Mouse (Mus musculus) liver, embryonic 16.5 days (tissue): ENCODE data around the gene Slx1b. TPM values are rescaled to one million over a fixed set of nuclear protein-coding genes. Genes with fewer than 3 reads are reported as not detected.
A peak's percentile ranks its signal among the peaks of the same experiment; 100 is the strongest.

Experiments used
- ATAC-seq: fragments of 200-750 bp; cut with Nextera tagmentation; 2 replicates; pipeline ENCODE4 v1.8.0; 2017; ENCODE audit warnings: low read depth, mild to moderate bottlenecking, moderate number of reproducible peaks, moderate library complexity
- H3K27ac ChIP-seq: fragments of 300-500 bp; sonication (generic); 2 replicates; pipeline ENCODE4 v1.5.1; 2014; ENCODE audit warnings: mild to moderate bottlenecking, low read length
- H3K27me3 ChIP-seq: fragments of 300-500 bp; sonication (generic); 2 replicates; pipeline ENCODE4 v1.6.1; 2014; ENCODE audit warnings: low read depth, low read length, mixed read lengths; ENCODE audit not compliant: control insufficient read depth, insufficient read depth
- H3K36me3 ChIP-seq: fragments of 300-500 bp; sonication (generic); 2 replicates; pipeline ENCODE4 v1.6.1; 2014; ENCODE audit warnings: mild to moderate bottlenecking; ENCODE audit not compliant: control insufficient read depth, insufficient read depth
- H3K4me1 ChIP-seq: fragments of 300-500 bp; sonication (generic); 2 replicates; pipeline ENCODE4 v1.6.1; 2014; ENCODE audit warnings: low read depth, low read length, mixed read lengths; ENCODE audit not compliant: control insufficient read depth
- H3K4me2 ChIP-seq: fragments of 300-500 bp; sonication (generic); 2 replicates; pipeline ENCODE4 v1.6.1; 2014; ENCODE audit warnings: low read depth, low read length, mixed read lengths
- H3K4me3 ChIP-seq: fragments of 300-500 bp; sonication (generic); 2 replicates; pipeline ENCODE4 v1.5.1; 2014; ENCODE audit warnings: low read depth, mild to moderate bottlenecking, low read length
- H3K9ac ChIP-seq: fragments of 300-500 bp; sonication (generic); 2 replicates; pipeline ENCODE4 v1.6.1; 2014; ENCODE audit warnings: low read depth, low read length
- H3K9me3 ChIP-seq: fragments of 300-500 bp; sonication (generic); replicated peaks from 2 replicates; pipeline ENCODE4 v1.6.1; 2016; ENCODE audit warnings: low read length; ENCODE audit not compliant: control insufficient read depth
- WGBS: fragments of 180-500 bp; shearing (Covaris S2); extraction: QIAGEN DNeasy Blood & Tissue Kit; methylation state at CpG from one replicate; pipeline ENCODE4 v1.1.7; 2014; ENCODE audit not compliant: insufficient replicate concordance; 5-methylcytosine and 5-hydroxymethylcytosine counted together
- polyA plus RNA-seq: library from polyadenylated mRNA; unstranded; fragments of >200 nt; fragmentation: Nextera tagmentation; extraction: Ambion mirVana; gene quantifications from 2 replicates; pipeline ENCODE4 v1.2.1, GENCODE M21; 2015

The Slx1b gene
- polyA plus RNA-seq, 1 experiment from 2014 or later, result 2.4 TPM

- Histone ChIP-seq H3K27ac (0 out of 2 replicates have a peak within 1 kb of the TSS, but pooled peaks have one; percentile 18), H3K27me3 (peaks cover 17% of the 10 kb centered on the region), H3K4me2 (no peak within 1 kb of the TSS), H3K4me1 (peaks cover 5% of the 10 kb centered on the region), H3K36me3 (no peaks in the 10 kb centered on the region), H3K9ac (no peak within 1 kb of the TSS), H3K9me3 (no peaks in the 10 kb centered on the region; the same call in 1 of the 2 replicates), H3K4me3 (no peak within 1 kb of the TSS)
- ATAC-seq, result peak; percentile 11; the same call in 1 of the 2 replicates
- WGBS, result 44% methylated on average over 19 of the region's 19 CpGs
Measured at GRCm38 (mm10) chr7:126707442-126708174, 12.0 kb upstream of the Slx1b start, which contains the start of gene Coro1a. TSS of gene Coro1a (minus strand) at chr7:126707787.

- Histone ChIP-seq H3K9ac (peak overlapping the region; percentile 53), H3K27ac (peak overlapping the region; percentile 73), H3K4me3 (peak overlapping the region; percentile 59), H3K27me3 (peaks cover 17% of the 10 kb centered on the region), H3K36me3 (no peaks in the 10 kb centered on the region), H3K4me2 (peak overlapping the region; percentile 55), H3K4me1 (peaks cover 13% of the 10 kb centered on the region), H3K9me3 (no peaks in the 10 kb centered on the region; the same call in 1 of the 2 replicates)
- WGBS, result 2% methylated on average over 39 of the region's 39 CpGs
- peak; percentile 56 for ATAC-seq
Measured at GRCm38 (mm10) chr7:126704121-126704980, 8.8 kb upstream of the Slx1b start.

- H3K4me3 ChIP-seq, result peak overlapping the region; percentile 59
- H3K4me2 ChIP-seq, result peak overlapping the region; percentile 55; the same call in 1 of the 2 replicates
- H3K27ac ChIP-seq, result peak overlapping the region; percentile 72
- peak overlapping the region; percentile 53 for H3K9ac ChIP-seq
- no peaks in the 10 kb centered on the region for H3K36me3 ChIP-seq
- H3K9me3 ChIP-seq, result no peaks in the 10 kb centered on the region; the same call in 1 of the 2 replicates
- peaks cover 13% of the 10 kb centered on the region for H3K4me1 ChIP-seq
- peaks cover 17% of the 10 kb centered on the region for H3K27me3 ChIP-seq
- ATAC-seq, result no peak
- WGBS, result 11% methylated on average over 7 of the region's 7 CpGs
Measured at GRCm38 (mm10) chr7:126703757-126704077, 8.1 kb upstream of the Slx1b start.

GRCm38 (mm10) chr7:126702861-126703756 lies 7.5 kb upstream of the Slx1b start:
- peak overlapping the region; percentile 53 for H3K9ac ChIP-seq
- no peaks in the 10 kb centered on the region for H3K36me3 ChIP-seq
- no peak for ATAC-seq
- peak overlapping the region; percentile 59 for H3K4me3 ChIP-seq
- peak overlapping the region; percentile 0; the same call in 1 of the 2 replicates for H3K4me2 ChIP-seq
- H3K27me3 ChIP-seq, result peaks cover 17% of the 10 kb centered on the region
- peak overlapping the region; percentile 72 for H3K27ac ChIP-seq
- no peaks in the 10 kb centered on the region for H3K9me3 ChIP-seq
- peaks cover 13% of the 10 kb centered on the region for H3K4me1 ChIP-seq
- 41% methylated on average over 12 of the region's 12 CpGs for WGBS

- H3K4me3 ChIP-seq, result peak overlapping the region; percentile 59
- peaks cover 17% of the 10 kb centered on the region for H3K27me3 ChIP-seq
- H3K4me1 ChIP-seq, result peaks cover 13% of the 10 kb centered on the region
- no peaks in the 10 kb centered on the region for H3K36me3 ChIP-seq
- peak overlapping the region; percentile 29 for H3K4me2 ChIP-seq
- peak overlapping the region; percentile 75 for H3K27ac ChIP-seq
- no peak overlapping the region for H3K9ac ChIP-seq
- ATAC-seq, result 0 out of 2 replicates have a peak, but pooled peaks have one; percentile 4
- no peaks in the 10 kb centered on the region for H3K9me3 ChIP-seq
- 30% methylated on average over 6 of the region's 6 CpGs for WGBS
Measured at GRCm38 (mm10) chr7:126702358-126702757, 6.8 kb upstream of the Slx1b start.

GRCm38 (mm10) chr7:126701559-126702357 lies 6.2 kb upstream of the Slx1b start:
- peaks cover 17% of the 10 kb centered on the region for H3K27me3 ChIP-seq
- 0 out of 2 replicates have a peak overlapping the region, but pooled peaks have one; percentile 25 for H3K9ac ChIP-seq
- H3K4me3 ChIP-seq, result peak overlapping the region; percentile 36
- H3K4me1 ChIP-seq, result peaks cover 17% of the 10 kb centered on the region
- no peak for ATAC-seq
- peak overlapping the region; percentile 75 for H3K27ac ChIP-seq
- WGBS, result 39% methylated on average over 24 of the region's 24 CpGs
- no peaks in the 10 kb centered on the region for H3K36me3 ChIP-seq
- peak overlapping the region; percentile 29 for H3K4me2 ChIP-seq
- H3K9me3 ChIP-seq, result no peaks in the 10 kb centered on the region

GRCm38 (mm10) chr7:126701070-126701469 lies 5.5 kb upstream of the Slx1b start:
- H3K4me2 ChIP-seq, result peak overlapping the region; percentile 29
- H3K27me3 ChIP-seq, result peaks cover 17% of the 10 kb centered on the region
- no peaks in the 10 kb centered on the region for H3K36me3 ChIP-seq
- peaks cover 21% of the 10 kb centered on the region for H3K4me1 ChIP-seq
- H3K9me3 ChIP-seq, result no peaks in the 10 kb centered on the region
- H3K27ac ChIP-seq, result 0 out of 2 replicates have a peak overlapping the region, but pooled peaks have one; percentile 12
- under 1% methylated on average over 11 of the region's 11 CpGs for whole genome bisulfite sequencing
- peak; percentile 47 for ATAC-seq
- 0 out of 2 replicates have a peak overlapping the region, but pooled peaks have one; percentile 25 for H3K9ac ChIP-seq
- H3K4me3 ChIP-seq, result peak overlapping the region; percentile 36
